Mouse (Mus musculus): ENCODE measurements around the gene Rbm39. TPM values are rescaled to one million over a fixed set of nuclear protein-coding genes. Genes with fewer than 3 reads are reported as not detected.
A peak's percentile ranks its signal among the peaks of the same experiment; 100 is the strongest.

Rbm39 gene
- total and polyA plus RNA-seq, 2 experiments from 2014 or later: 250 to 448 TPM

- peak overlapping the region; percentile 100 for H3K4me3 ChIP-seq (ENCODE audit: low read length)
- WGBS: 9% methylated on average over 8 of the region's 8 CpGs
- no peaks in the 10 kb centered on the region for H3K27me3 ChIP-seq (ENCODE audit: insufficient read depth, low read length)
These were observed 969 bp upstream of the Rbm39 start for GRCm38 (mm10) chr2:156180824-156181590.

GRCm38 (mm10) chr2:156179796-156180093, 293 bp downstream of the Rbm39 start:
- no peaks in the 10 kb centered on the region for H3K9me3 ChIP-seq (ENCODE audit: low read length)
- DNase-seq (ENCODE audit: low spot score): no peak
- H3K27ac ChIP-seq: peak overlapping the region; percentile 99
- no peaks in the 10 kb centered on the region for H3K27me3 ChIP-seq (ENCODE audit: insufficient read depth, low read length)
- H3K4me3 ChIP-seq (ENCODE audit: low read length): peak overlapping the region; percentile 100
- H3K4me2 ChIP-seq (ENCODE audit: low read depth, low read length): peak overlapping the region; percentile 80
- H3K4me1 ChIP-seq (ENCODE audit: insufficient read depth, low read length): peaks cover 5% of the 10 kb centered on the region; the same call in 1 of the 2 replicates
- no peak for TF ChIP-seq CTCF (IDR thresholded peaks at IDR 0.05; ENCODE audit: low read depth)
- WGBS: 2% methylated on average over 27 of the region's 41 CpGs
- peak overlapping the region; percentile 100 for H3K9ac ChIP-seq (replicated peaks; ENCODE audit: low read length)
- H3K36me3 ChIP-seq (ENCODE audit: insufficient read depth, low read length): peaks cover 13% of the 10 kb centered on the region
- ATAC-seq: no peak; the same call in 1 of the 2 replicates

More at GRCm38 (mm10) chr2:156180824-156181590, 969 bp upstream of the Rbm39 start:
- no peak for TF ChIP-seq CTCF (IDR thresholded peaks at IDR 0.05; ENCODE audit: low read depth)
- Histone ChIP-seq H3K4me2 (ENCODE audit: low read depth, low read length) (peak overlapping the region; percentile 67), H3K9ac (replicated peaks; ENCODE audit: low read length) (peak overlapping the region; percentile 72), H3K36me3 (ENCODE audit: insufficient read depth, low read length) (peaks cover 13% of the 10 kb centered on the region), H3K4me1 (ENCODE audit: insufficient read depth, low read length) (peaks cover 5% of the 10 kb centered on the region; the same call in 1 of the 2 replicates), H3K9me3 (ENCODE audit: low read length) (no peaks in the 10 kb centered on the region), H3K27ac (peak overlapping the region; percentile 99)
- no peak for DNase-seq (ENCODE audit: low spot score)
- ATAC-seq: no peak

- ATAC-seq (peak; percentile 13), DNase-seq (ENCODE audit: low spot score) (peak; percentile 92)
- H3K9ac ChIP-seq (replicated peaks; ENCODE audit: low read length): peak overlapping the region; percentile 100
- peaks cover 5% of the 10 kb centered on the region; the same call in 1 of the 2 replicates for H3K4me1 ChIP-seq (ENCODE audit: insufficient read depth, low read length)
- peak; percentile 39 for TF ChIP-seq CTCF (IDR thresholded peaks at IDR 0.05; ENCODE audit: low read depth)
- H3K4me2 ChIP-seq (ENCODE audit: low read depth, low read length): peak overlapping the region; percentile 80
- 2% methylated on average over 47 of the region's 47 CpGs for WGBS
- peak overlapping the region; percentile 100 for H3K4me3 ChIP-seq (ENCODE audit: low read length)
- H3K9me3 ChIP-seq (ENCODE audit: low read length): no peaks in the 10 kb centered on the region
- H3K36me3 ChIP-seq (ENCODE audit: insufficient read depth, low read length): peaks cover 15% of the 10 kb centered on the region
- no peaks in the 10 kb centered on the region for H3K27me3 ChIP-seq (ENCODE audit: insufficient read depth, low read length)
- peak overlapping the region; percentile 99 for H3K27ac ChIP-seq
These were observed 817 bp downstream of the Rbm39 start for GRCm38 (mm10) chr2:156179046-156179795.

GRCm38 (mm10) chr2:156177651-156178050, 2.4 kb downstream of the Rbm39 start:
- peak overlapping the region; percentile 100; the same call in 1 of the 2 replicates for H3K4me3 ChIP-seq (ENCODE audit: low read length)
- WGBS: 57% methylated on average over 7 of the region's 7 CpGs

GRCm38 (mm10) chr2:156177079-156177478, 3.0 kb downstream of the Rbm39 start:
- WGBS: 81% methylated on average over 6 of the region's 6 CpGs
- H3K9ac ChIP-seq (replicated peaks; ENCODE audit: low read length): no peak overlapping the region
- no peak overlapping the region for H3K4me3 ChIP-seq (ENCODE audit: low read length)
- no peak overlapping the region for H3K27ac ChIP-seq
- H3K9me3 ChIP-seq (ENCODE audit: low read length): no peaks in the 10 kb centered on the region
- H3K4me2 ChIP-seq (ENCODE audit: low read depth, low read length): no peak overlapping the region
- H3K4me1 ChIP-seq (ENCODE audit: insufficient read depth, low read length): peaks cover 5% of the 10 kb centered on the region; the same call in 1 of the 2 replicates
- no peaks in the 10 kb centered on the region for H3K27me3 ChIP-seq (ENCODE audit: insufficient read depth, low read length)
- DNase-seq (ENCODE audit: low spot score) (no peak), ATAC-seq (no peak)
- TF ChIP-seq CTCF (IDR thresholded peaks at IDR 0.05; ENCODE audit: low read depth): no peak
- H3K36me3 ChIP-seq (ENCODE audit: insufficient read depth, low read length): peaks cover 22% of the 10 kb centered on the region

More at GRCm38 (mm10) chr2:156177651-156178050, 2.4 kb downstream of the Rbm39 start:
- H3K27me3 ChIP-seq (ENCODE audit: insufficient read depth, low read length): no peaks in the 10 kb centered on the region
- H3K27ac ChIP-seq: no peak overlapping the region
- peaks cover 20% of the 10 kb centered on the region for H3K36me3 ChIP-seq (ENCODE audit: insufficient read depth, low read length)
- H3K9me3 ChIP-seq (ENCODE audit: low read length): no peaks in the 10 kb centered on the region
- DNase-seq (ENCODE audit: low spot score) (no peak), ATAC-seq (no peak)
- H3K4me1 ChIP-seq (ENCODE audit: insufficient read depth, low read length): peaks cover 5% of the 10 kb centered on the region; the same call in 1 of the 2 replicates
- TF ChIP-seq CTCF (IDR thresholded peaks at IDR 0.05; ENCODE audit: low read depth): no peak
- H3K4me2 ChIP-seq (ENCODE audit: low read depth, low read length): peak overlapping the region; percentile 80
- H3K9ac ChIP-seq (replicated peaks; ENCODE audit: low read length): no peak overlapping the region

GRCm38 (mm10) chr2:156166557-156166956, 13.5 kb downstream of the Rbm39 start:
- WGBS: 93% methylated on average over 5 of the region's 5 CpGs
- H3K4me3 ChIP-seq (ENCODE audit: low read length): no peak overlapping the region
- H3K4me1 ChIP-seq (ENCODE audit: insufficient read depth, low read length): no peaks in the 10 kb centered on the region
- H3K9me3 ChIP-seq (ENCODE audit: low read length): no peaks in the 10 kb centered on the region
- H3K9ac ChIP-seq (replicated peaks; ENCODE audit: low read length): no peak overlapping the region
- no peaks in the 10 kb centered on the region for H3K27me3 ChIP-seq (ENCODE audit: insufficient read depth, low read length)
- TF ChIP-seq CTCF (IDR thresholded peaks at IDR 0.05; ENCODE audit: low read depth): no peak
- peaks cover 59% of the 10 kb centered on the region for H3K36me3 ChIP-seq (ENCODE audit: insufficient read depth, low read length)
- ATAC-seq: no peak
- H3K4me2 ChIP-seq (ENCODE audit: low read depth, low read length): no peak overlapping the region
- H3K27ac ChIP-seq: no peak overlapping the region
- DNase-seq (ENCODE audit: low spot score): no peak
